ENCODE assay signal across 14 mouse cellular contexts in genomic region chr5:35636016-35636415, GRCm38 (mm10). TPM values are rescaled to one million over a fixed set of nuclear protein-coding genes. Genes with fewer than 3 reads are reported as not detected.
DNase-seq lines count a peak whose midpoint lies in the region; ATAC-seq and TF ChIP-seq lines count a peak whose summit lies in the region.
"Had no signal": no experiment of that assay in that cellular context is flagged by ENCODE, and none has a peak within 500 bp of the region (broad histone marks: within the 10 kb centered on the region; RNA-seq: fewer than 3 reads in every experiment).

No protein-coding gene starts in this region.

- no peak for TF ChIP-seq CTCF in heart, postnatal 0 days (IDR thresholded peaks at IDR 0.05; ENCODE audit: low read depth)
- TF ChIP-seq CTCF in testis, adult 2 months (IDR thresholded peaks at IDR 0.05; ENCODE audit: control insufficient read depth, insufficient read depth, insufficient replicate concordance, low read depth, low read length): no peak
- no peak for TF ChIP-seq CTCF in cerebellum, adult 2 months (IDR thresholded peaks at IDR 0.05; ENCODE audit: borderline replicate concordance, insufficient read depth, low read depth, low read length)

- no peak for TF ChIP-seq POLR2A in testis, adult 2 months (IDR thresholded peaks at IDR 0.05; ENCODE audit: control insufficient read depth, low read depth, low read length)
- TF ChIP-seq POLR2A in cerebellum, adult 2 months (IDR thresholded peaks at IDR 0.05; ENCODE audit: borderline replicate concordance, insufficient read depth, low read length): no peak

- H3K27me3 ChIP-seq in heart, postnatal 0 days (ENCODE audit: control insufficient read depth, insufficient read depth, low read length): no peaks in the 10 kb centered on the region
- no peaks in the 10 kb centered on the region for H3K27me3 ChIP-seq in testis, adult 2 months (ENCODE audit: control insufficient read depth, insufficient read depth, low read length)
- H3K27me3 ChIP-seq in midbrain, embryonic 14.5 days (ENCODE audit: control insufficient read depth, insufficient read depth, low read length): no peaks in the 10 kb centered on the region
- H3K27me3 ChIP-seq in cerebellum, adult 2 months (ENCODE audit: control insufficient read depth, insufficient read depth, low read length): no peaks in the 10 kb centered on the region
- H3K27me3 ChIP-seq: hindbrain, embryonic 12.5 days; midbrain, embryonic 12.5 days had no signal

- no peaks in the 10 kb centered on the region for H3K36me3 ChIP-seq in heart, postnatal 0 days (replicated peaks; ENCODE audit: control insufficient read depth, insufficient read depth, low read length)
- no peaks in the 10 kb centered on the region for H3K36me3 ChIP-seq in testis, adult 2 months (ENCODE audit: control insufficient read depth, insufficient read depth, low read length)
- no peaks in the 10 kb centered on the region for H3K36me3 ChIP-seq in midbrain, embryonic 14.5 days (ENCODE audit: control insufficient read depth, insufficient read depth, low read length)
- H3K36me3 ChIP-seq: hindbrain, embryonic 12.5 days; midbrain, embryonic 12.5 days had no signal

- peaks cover 6% of the 10 kb centered on the region; the same call in 1 of the 2 replicates for H3K4me1 ChIP-seq in heart, postnatal 0 days (ENCODE audit: control insufficient read depth, insufficient read depth)
- no peaks in the 10 kb centered on the region for H3K4me1 ChIP-seq in testis, adult 2 months (ENCODE audit: control insufficient read depth, insufficient read depth, low read length)
- no peaks in the 10 kb centered on the region for H3K4me1 ChIP-seq in midbrain, embryonic 14.5 days (ENCODE audit: control insufficient read depth, insufficient read depth, low read length)
- no peaks in the 10 kb centered on the region for H3K4me1 ChIP-seq in cerebellum, adult 2 months (ENCODE audit: control insufficient read depth, insufficient read depth, low read length)
- H3K4me1 ChIP-seq: hindbrain, embryonic 12.5 days; midbrain, embryonic 12.5 days had no signal

- no peak overlapping the region for H3K9ac ChIP-seq in heart, postnatal 0 days (replicated peaks; ENCODE audit: low read depth, low read length)
- no peak overlapping the region for H3K9ac ChIP-seq in midbrain, embryonic 14.5 days (replicated peaks; ENCODE audit: low read length)
- H3K9ac ChIP-seq: hindbrain, embryonic 12.5 days; lung, embryonic 14.5 days; midbrain, embryonic 12.5 days had no signal

- no peak overlapping the region for H3K4me3 ChIP-seq in heart, postnatal 0 days (ENCODE audit: low read depth, low read length)
- H3K4me3 ChIP-seq in testis, adult 2 months (ENCODE audit: control insufficient read depth, low read depth, low read length): no peak overlapping the region
- H3K4me3 ChIP-seq in midbrain, embryonic 14.5 days (replicated peaks; ENCODE audit: low read depth, low read length): no peak overlapping the region
- no peak overlapping the region for H3K4me3 ChIP-seq in cerebellum, adult 2 months (replicated peaks; ENCODE audit: insufficient read depth, low read depth, low read length)
- H3K4me3 ChIP-seq: hindbrain, embryonic 12.5 days; midbrain, embryonic 12.5 days had no signal

- peak; percentile 91 for TF ChIP-seq EP300 in heart, postnatal 0 days (IDR thresholded peaks at IDR 0.05; ENCODE audit: low read depth)

- H3K27ac ChIP-seq in heart, postnatal 0 days (ENCODE audit: low read depth): peak overlapping the region; percentile 73
- peak overlapping the region; percentile 63 for H3K27ac ChIP-seq in testis, adult 2 months (ENCODE audit: control insufficient read depth, insufficient read depth, low read depth, low read length)
- H3K27ac ChIP-seq in midbrain, embryonic 14.5 days (replicated peaks; ENCODE audit: low read depth, low read length): no peak overlapping the region
- H3K27ac ChIP-seq in cerebellum, adult 2 months (ENCODE audit: insufficient read depth, low read length): no peak overlapping the region
- H3K27ac ChIP-seq: hindbrain, embryonic 12.5 days; midbrain, embryonic 12.5 days had no signal

- H3K9me3 ChIP-seq in heart, postnatal 0 days (replicated peaks; ENCODE audit: control insufficient read depth, low read length): no peaks in the 10 kb centered on the region
- no peaks in the 10 kb centered on the region for H3K9me3 ChIP-seq in midbrain, embryonic 14.5 days (ENCODE audit: control insufficient read depth, low read length)
- H3K9me3 ChIP-seq: hindbrain, embryonic 12.5 days; midbrain, embryonic 12.5 days had no signal

- H3K4me2 ChIP-seq in heart, postnatal 0 days (ENCODE audit: low read depth, low read length): no peak overlapping the region
- H3K4me2 ChIP-seq in midbrain, embryonic 14.5 days (ENCODE audit: low read length): no peak overlapping the region
- H3K4me2 ChIP-seq: hindbrain, embryonic 12.5 days; lung, embryonic 14.5 days; midbrain, embryonic 12.5 days had no signal

- DNase-seq in lung, adult 18-20 months: peak; percentile 37 to 48
- DNase-seq in lung, postnatal 4 days: no peak
- DNase-seq in adrenal gland, adult 2 months: peak; percentile 90
- DNase-seq in heart, postnatal 0 days (ENCODE audit: low spot score): peak; percentile 78
- no peak for DNase-seq in thymus, postnatal 14 days
- DNase-seq in midbrain, embryonic 14.5 days: no peak
- DNase-seq in cerebellum, adult 2 months: no peak
- DNase-seq: cerebellum, adult 8-10 months; lung, embryonic 14.5 days; thymus, adult 2 months had no signal

- peak; percentile 87 for ATAC-seq in heart, postnatal 0 days (ENCODE audit: insufficient read depth, low read depth)
- no peak for ATAC-seq in midbrain, embryonic 14.5 days (ENCODE audit: low FRiP score, low TSS enrichment)
- ATAC-seq: intestine, embryonic 16.5 days had no signal

- 36% methylated on average over 2 of the region's 2 CpGs for WGBS in heart, postnatal 0 days
- WGBS in midbrain, embryonic 14.5 days: 89% methylated on average over 2 of the region's 2 CpGs
- 64% methylated on average over 2 of the region's 2 CpGs for WGBS in cerebellum, adult 2 months

RNA-seq across cellular contexts. Expression of gene Htra3, which starts 43.6 kb away (rescaled TPM):
- total RNA-seq in adrenal gland, adult 2 months (2021): 10 to 100 TPM; 23.8 to 58.0 TPM
- polyA plus RNA-seq in adrenal gland, adult 2 months (2012; rRNA removed): 162 and 311 TPM in 2 replicates
- 43.3 and 49.5 TPM in 2 replicates for total RNA-seq in heart, postnatal 0 days (2014; rRNA removed; ENCODE audit: low replicate concordance)
- 17.2 and 19.2 TPM in 2 replicates for polyA plus RNA-seq in heart, postnatal 0 days (2015; fragmentation: Nextera tagmentation; extraction: Ambion mirVana)
- polyA plus RNA-seq in testis, adult 2 months (2012; rRNA removed): 14.8 and 15.0 TPM in 2 replicates
- polyA plus RNA-seq in midbrain, embryonic 14.5 days (2014; fragmentation: Nextera tagmentation; extraction: Ambion mirVana): 11.2 and 11.4 TPM in 2 replicates
- polyA plus RNA-seq in cerebellum, adult 2 months (2012; rRNA removed): 7.1 and 9.5 TPM in 2 replicates

RNA-seq across cellular contexts. Expression of gene Acox3, which starts 53.2 kb away (rescaled TPM):
- 10 to 100 TPM; 56.9 to 62.1 TPM for total RNA-seq in adrenal gland, adult 2 months (2021)
- polyA plus RNA-seq in adrenal gland, adult 2 months (2012; rRNA removed): 58.2 and 60.7 TPM in 2 replicates
- 26.8 and 31.2 TPM in 2 replicates for total RNA-seq in heart, postnatal 0 days (2014; rRNA removed; ENCODE audit: low replicate concordance)
- polyA plus RNA-seq in heart, postnatal 0 days (2015; fragmentation: Nextera tagmentation; extraction: Ambion mirVana): 11.9 and 13.4 TPM in 2 replicates
- 45.2 and 52.9 TPM in 2 replicates for polyA plus RNA-seq in testis, adult 2 months (2012; rRNA removed)
- polyA plus RNA-seq in midbrain, embryonic 14.5 days (2014; fragmentation: Nextera tagmentation; extraction: Ambion mirVana): 15.3 and 19.0 TPM in 2 replicates
- polyA plus RNA-seq in cerebellum, adult 2 months (2012; rRNA removed): 33.3 and 33.7 TPM in 2 replicates

Comparison
In these comparisons a context has a peak if more than half of its experiments do, and no peak if none do; other contexts are left out.
1. DNase-seq: peak in lung, adult 18-20 months (2 of 2), adrenal gland, adult 2 months (single experiment) and heart, postnatal 0 days (single experiment); none in lung, postnatal 4 days (0 of 2), thymus, postnatal 14 days (single experiment), midbrain, embryonic 14.5 days (single experiment) and cerebellum, adult 2 months (0 of 2).
2. H3K27ac ChIP-seq: peak in heart, postnatal 0 days (single experiment) and testis, adult 2 months (single experiment); none in midbrain, embryonic 14.5 days (single experiment) and cerebellum, adult 2 months (single experiment).